Mouse (Mus musculus) C2C12 (cell line): ENCODE results near the gene Hsf4.

Experiments used
- CTCF ChIP-seq: IDR thresholded peaks from one replicate; pipeline ENCODE4 v1.5.1; 2011; ENCODE audit not compliant: control insufficient read depth, insufficient read depth, insufficient read length
- MAX ChIP-seq: IDR thresholded peaks from one replicate; pipeline ENCODE4 v1.6.1; 2011; ENCODE audit warnings: mild to moderate bottlenecking, control low read depth
- MYOD1 ChIP-seq: IDR thresholded peaks from one replicate; pipeline ENCODE4 v1.6.1; 2011; ENCODE audit warnings: low read depth; ENCODE audit not compliant: control insufficient read depth, insufficient read length

DNA sequence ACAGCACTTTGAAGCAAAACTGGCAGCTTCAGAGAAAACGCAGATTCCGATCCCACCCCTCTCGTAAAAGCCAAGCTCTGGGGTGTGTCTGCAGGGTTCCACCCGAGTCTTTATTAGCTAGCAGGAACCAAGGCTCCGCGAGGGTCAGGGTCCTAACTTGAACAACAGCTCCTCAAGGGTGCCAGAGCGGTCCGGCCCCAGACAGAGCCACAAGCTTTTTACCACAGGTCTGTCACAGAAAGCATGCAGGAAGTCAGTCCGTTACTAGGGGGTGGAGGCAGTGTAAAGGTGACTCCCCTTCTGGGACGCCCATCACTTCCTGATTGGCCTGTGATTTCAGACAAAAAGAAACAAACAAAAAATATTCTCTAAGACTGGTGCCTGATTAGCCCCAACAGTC is 4.5 kb upstream of the Hsf4 start:
- TF ChIP-seq CTCF (no peak), MAX (no peak), MYOD1 (no peak)
